Mouse (Mus musculus): ENCODE data around the gene Id2. TPM values are rescaled to one million over a fixed set of nuclear protein-coding genes. Genes with fewer than 3 reads are reported as not detected.
A peak's percentile ranks its signal among the peaks of the same experiment; 100 is the strongest.

Id2 gene
- total RNA-seq, 2 experiments from 2014 or later: 7.7 to 25.9 TPM

DNA sequence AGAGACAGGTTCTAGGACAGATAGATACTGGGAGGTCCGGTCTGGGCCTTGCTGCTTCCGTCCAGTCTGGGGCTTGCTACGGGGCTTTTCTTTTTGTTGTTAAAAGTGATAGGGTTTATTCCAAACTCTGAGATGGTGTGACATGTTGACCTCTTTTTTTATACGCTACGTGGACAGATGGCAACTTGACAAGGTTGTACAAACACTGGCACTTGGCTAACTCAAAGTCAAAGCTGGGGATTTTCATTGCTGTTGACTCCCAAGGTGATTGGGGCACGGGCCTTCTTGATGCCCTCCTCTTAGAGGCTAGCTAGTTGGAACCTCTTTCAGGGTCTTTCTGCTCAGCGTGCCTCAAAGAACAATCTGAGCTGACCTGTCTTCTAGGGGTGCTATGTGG lies 13.7 kb upstream of the Id2 start:
- ATAC-seq (replicated peaks; ENCODE audit: low FRiP score, low TSS enrichment, poor library complexity, severe bottlenecking): no peak

DNA sequence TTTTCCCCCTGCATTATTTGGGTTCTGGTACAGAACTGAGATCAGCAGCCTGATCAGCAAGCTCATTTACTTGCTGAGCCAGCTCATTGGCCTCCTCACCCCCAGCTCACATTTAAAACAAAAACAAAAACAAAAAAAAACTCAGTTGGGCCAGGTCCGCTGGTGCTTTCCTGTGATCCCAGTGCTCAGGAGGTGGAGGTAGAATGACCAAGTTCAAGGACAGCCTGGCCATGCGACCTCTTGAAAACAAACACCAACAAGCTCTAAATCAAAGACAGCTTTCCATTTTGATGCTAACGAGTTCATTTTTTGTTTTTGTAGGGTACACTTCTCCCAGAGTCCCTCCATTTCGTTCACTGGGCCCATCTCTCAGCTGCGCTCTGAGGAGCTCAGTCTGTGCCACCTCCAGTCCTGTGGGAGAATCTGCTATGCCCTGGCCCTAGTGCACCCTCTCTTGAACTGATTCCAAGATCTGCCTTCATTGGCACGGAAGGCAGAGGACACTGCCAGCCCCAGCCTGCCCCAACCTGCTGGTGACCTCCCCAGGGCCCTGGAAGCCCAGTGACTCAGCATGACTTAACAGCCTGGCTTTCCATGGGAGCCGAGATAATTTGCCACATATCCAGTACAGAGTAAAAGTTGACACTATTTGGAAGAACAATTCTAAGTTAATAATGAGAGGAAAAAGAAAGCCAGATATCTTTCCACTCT lies 13.2 kb upstream of the Id2 start:
- ATAC-seq (replicated peaks; ENCODE audit: low FRiP score, low TSS enrichment, poor library complexity, severe bottlenecking): no peak

DNA sequence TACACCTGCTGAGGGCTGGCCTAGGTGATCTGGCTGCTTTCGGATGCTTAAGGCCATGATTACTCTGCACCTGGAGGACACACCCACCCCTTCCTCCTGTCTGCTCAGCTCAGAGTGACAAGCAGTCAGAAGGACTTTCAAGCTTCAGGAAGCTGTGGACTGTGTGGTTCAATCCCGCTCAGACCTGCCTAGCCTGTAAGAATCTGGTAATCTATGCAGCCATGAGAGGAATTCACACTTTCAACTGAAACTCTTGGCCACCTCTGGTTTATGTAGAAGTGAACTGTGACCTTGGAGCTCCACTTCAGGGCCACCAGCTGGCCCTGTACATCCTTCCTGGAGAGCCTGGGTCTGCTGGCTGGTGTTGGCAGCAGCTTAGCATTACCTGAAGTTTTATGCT lies 11.9 kb upstream of the Id2 start:
- no peak for ATAC-seq (replicated peaks; ENCODE audit: low FRiP score, low TSS enrichment, poor library complexity, severe bottlenecking)

DNA sequence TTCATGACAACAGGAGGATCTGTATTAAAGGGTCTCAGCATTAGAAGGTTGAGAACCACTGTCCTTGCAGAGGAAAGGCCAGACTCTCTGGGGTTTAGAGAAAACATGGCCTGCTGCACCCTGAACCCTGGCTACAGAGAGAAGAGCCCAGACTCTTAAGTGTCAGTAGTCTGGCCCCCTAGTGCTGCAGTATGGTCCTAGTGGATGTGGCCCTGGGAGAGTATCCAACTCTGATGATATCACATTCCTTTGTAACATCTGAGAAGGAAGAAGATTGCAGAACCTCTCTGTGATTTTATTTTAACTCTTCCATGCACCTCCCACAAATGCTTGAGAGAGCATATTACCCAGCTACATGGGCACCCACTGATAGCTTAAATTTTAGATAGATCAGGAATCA lies 7.6 kb upstream of the Id2 start:
- no peak for ATAC-seq (replicated peaks; ENCODE audit: low FRiP score, low TSS enrichment, poor library complexity, severe bottlenecking)

DNA sequence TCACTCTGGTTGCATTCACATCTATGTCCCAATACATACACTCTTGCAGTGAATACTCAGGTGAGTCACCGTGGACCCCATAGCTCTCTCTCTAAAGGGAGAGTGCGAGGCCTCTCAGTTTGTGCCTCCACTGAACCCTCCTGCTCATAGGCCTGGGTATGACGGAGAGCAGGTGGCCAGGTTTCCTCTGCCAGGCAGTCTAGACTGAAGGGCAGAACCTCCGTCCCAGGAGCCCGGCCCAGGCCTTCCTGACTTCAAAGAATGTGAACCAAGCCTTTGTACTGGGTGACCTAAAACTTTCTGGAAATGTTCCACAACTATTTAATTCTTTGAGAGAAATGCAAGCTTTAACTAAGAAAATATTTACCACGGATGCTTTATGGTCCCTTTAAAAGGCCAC lies 7.0 kb upstream of the Id2 start:
- ATAC-seq (replicated peaks; ENCODE audit: low FRiP score, low TSS enrichment, poor library complexity, severe bottlenecking): no peak

DNA sequence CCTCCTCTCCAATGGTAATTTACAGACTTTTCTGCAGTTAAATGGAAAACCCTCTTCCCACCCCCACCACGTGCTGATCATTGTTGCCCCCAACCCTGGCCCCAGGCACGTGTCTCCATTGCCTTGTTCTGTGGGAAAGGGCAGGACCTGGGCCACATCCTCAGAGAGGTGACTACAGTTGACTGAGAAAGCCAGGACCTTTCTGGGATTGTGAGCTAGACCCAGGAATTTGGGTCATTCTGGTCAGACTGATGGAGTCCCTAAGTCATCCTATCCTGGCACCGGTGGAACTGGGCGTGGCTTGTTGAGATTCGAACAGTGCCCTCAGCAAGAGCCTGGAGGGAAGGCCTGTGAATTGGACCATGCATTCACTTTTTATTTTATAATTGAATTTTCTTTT lies 4.4 kb upstream of the Id2 start:
- no peak for ATAC-seq (replicated peaks; ENCODE audit: low FRiP score, low TSS enrichment, poor library complexity, severe bottlenecking)

DNA sequence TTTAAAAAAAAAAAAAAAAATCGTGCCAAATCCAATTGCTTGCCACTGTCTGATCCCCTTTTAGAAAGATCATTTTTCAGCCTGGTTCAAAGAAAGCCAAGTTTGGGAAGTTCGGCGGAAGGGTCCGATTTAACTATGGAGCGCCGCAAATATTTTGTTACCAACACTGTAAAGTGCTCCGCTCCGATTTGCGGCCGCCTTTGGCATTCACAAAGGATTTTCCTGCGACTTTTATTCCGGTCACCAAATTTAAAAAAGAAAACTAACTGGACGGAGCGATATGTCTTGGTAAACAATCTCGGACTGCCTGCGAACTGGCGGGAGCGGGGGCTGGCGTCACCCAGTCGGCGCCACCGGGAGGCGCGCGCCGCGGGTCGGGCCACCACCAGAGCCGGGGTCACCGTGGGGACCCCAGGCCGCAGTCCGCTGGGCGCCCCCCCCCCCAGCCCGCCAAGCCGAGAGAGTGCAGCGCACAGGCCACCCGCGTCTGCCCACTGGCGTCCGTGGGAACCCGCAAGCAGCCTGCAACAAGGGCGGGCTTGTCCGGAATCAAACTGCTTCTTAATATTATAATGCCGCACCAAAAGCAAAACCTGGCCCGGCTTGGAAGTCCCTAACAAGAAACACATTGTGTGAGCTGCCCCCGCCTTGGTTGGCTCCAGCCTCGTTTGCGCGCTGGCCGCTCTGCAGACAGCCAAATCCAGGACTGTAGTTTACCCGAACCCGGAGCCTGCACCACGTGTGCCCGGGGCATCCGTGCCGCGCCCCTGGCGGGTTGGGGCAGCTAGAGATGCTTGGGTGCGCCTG lies 3.7 kb upstream of the Id2 start:
- no peak for ATAC-seq (replicated peaks; ENCODE audit: low FRiP score, low TSS enrichment, poor library complexity, severe bottlenecking)

DNA sequence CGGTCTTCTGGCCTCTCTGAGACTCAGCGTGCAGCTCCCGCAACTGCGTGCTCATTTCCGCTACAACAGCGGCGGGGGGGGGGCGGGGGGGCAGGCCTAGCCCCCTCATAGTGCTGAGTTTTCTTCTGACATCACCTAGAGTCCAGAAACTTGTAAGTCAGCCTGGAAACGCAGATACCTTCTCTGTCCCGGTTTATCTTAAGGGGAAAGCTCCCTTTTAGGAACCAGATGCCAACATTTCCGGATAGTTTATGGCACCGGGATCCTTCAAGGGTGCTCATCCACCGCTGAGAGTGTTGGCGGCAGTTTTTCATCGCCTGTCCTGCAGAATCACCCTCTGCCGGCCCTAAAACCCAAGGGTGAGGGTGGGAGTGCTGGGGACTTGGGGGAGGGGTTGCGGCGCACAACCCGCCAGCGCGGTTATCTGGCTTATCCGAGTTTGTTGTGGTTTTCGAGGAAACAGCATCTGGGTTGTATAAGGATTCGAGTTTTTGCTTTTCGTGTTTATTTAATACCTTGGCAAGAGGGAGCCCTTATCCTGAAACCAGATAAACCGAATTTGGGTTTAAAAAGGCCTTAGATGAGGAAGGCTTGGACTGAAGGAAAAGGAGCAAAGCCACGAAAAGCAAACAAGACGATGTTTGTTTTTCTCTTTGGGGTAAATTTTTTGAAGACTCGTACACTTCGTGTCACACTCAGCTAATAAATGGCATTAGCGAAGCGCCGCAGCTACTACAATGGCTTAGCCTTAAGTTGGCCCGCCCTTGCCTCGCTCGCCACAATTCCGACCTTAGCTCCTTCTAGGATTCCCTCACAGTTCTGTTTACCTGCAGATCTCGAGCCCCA lies 2.8 kb upstream of the Id2 start:
- no peak for ATAC-seq (replicated peaks; ENCODE audit: low FRiP score, low TSS enrichment, poor library complexity, severe bottlenecking)

DNA sequence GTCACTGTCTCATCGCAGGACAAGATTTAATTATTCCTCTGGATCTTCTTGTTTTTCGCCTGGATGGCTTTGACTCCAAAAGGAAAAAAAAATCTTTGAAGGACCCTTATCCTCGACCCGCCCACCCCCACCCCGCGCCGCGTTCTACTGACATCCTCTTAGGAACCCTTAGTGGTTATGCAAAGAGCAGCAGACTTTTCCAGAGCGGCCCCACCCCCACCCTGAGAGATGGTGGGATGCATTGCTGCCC lies 2.3 kb upstream of the Id2 start:
- no peak for ATAC-seq (replicated peaks; ENCODE audit: low FRiP score, low TSS enrichment, poor library complexity, severe bottlenecking)

DNA sequence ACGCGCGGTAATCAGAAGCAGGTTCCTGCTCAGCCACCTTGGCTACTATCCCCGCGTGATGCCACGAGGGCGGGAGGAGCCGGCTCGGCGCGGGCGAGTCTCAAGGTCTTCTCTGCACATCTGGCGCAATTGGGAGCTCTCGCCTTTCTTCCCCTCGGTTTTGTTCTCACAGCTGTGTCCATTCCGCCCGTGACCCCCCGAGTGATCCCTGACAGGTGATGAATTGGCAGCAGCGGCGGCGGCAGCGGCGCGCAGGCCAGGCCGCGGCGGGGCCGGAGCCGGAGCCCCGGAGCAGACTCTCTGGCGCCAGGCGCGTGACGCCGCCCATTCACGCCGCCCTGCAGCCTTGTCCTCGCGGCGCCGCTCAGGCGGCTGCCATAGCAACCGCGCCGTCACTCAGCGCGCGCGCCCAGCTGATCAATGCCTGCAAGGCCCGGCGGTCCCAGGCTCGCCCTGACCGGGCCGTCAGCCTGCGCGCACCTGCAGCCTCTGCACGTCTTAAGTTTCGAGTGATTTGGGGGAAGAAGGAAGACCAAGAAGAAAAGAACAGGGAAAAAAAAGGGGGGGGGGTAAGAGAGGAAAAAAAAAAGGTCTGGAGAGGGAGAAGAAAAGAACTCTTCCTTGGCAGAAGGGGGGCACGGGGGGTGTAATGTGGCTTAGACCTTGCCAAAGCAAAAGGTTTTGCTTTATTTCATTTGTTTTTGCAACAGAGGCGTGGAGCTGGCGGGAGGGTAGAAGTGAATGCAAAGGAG lies 1.8 kb upstream of the Id2 start:
- ATAC-seq (replicated peaks; ENCODE audit: low FRiP score, low TSS enrichment, poor library complexity, severe bottlenecking): peak; percentile 46

DNA sequence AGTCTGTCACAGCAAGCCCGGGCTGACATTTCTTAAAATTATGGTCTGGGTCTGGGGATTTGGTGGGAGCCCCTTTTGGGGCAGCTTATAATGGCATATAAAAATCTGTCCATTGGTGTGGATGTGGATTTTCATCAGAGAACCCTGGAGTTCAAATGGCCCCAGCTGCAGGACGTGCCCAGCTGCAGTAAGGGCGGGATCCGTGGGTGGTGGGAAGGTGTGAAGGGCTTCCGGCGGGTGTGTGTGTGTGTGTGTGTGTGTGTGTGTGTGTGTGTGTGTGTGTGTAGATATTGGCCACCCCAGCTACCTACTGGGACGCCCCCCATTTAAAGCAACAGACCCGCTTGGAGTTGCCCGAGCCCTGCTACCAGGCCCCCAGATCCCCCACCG lies 1.2 kb upstream of the Id2 start:
- no peak for ATAC-seq (replicated peaks; ENCODE audit: low FRiP score, low TSS enrichment, poor library complexity, severe bottlenecking)

DNA sequence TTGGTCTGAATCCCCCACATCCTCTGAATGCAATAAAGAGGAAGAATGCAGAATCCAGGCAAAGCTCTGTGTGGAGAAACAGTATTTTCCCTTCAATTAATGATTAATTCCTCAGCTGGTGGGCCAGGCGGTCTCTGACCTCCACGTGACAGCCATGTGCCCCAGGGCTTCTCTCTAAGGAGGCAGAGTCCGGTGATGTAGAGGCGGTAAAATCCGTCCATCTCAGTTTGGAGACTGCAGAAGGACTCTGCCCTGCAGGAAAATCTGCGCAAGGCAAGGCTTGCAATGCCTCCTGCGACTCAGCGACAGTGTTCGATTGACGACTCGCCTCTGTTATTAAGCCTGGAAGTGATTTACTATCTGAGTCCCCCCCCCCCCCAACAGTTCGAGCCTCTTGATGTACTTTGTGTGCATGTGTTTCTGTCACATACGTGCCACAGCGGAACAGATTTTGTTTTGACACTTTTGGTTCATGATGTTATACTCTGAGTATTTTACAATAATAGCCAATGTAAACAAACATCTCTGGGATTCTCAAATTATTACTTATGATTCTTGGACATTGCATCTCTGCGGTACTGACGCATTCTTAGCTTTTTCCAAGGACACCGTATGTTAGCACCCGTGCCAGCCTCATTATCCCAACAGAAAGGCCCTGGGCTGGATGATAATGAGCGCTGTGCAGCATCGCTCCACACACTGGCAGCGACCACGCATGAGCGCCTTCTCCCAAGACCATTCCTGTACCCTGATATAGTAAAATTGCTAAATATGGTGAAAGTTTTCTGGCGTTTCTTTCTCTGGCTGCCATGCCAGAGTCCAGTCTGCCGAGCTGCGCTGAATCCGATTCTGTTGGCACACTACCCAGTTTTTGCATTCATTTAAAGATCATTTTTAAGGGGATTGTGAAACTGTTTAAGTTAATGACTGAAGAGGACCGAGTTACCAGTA lies 545 bp upstream of the Id2 start:
- no peak for ATAC-seq (replicated peaks; ENCODE audit: low FRiP score, low TSS enrichment, poor library complexity, severe bottlenecking)

DNA sequence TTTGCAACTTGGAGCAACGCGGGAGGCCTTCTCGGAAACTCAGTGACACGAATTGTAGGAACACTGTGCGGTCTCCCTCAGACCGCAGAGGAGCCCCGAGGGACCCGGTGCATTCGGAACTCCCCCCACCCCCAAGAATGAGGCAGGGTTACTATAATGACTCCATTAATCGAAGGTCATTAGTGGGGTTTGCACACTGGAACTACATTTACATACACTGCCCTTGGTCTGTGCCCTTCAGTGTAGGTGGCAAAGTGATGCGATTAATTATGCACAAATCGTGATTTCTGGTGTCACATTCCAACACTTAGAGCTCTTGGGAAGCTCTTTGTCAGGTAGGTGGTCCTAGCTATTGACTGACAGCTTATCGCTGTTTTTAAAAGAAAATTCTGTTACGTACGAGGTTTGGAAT lies 294 bp downstream of the Id2 start:
- ATAC-seq (replicated peaks; ENCODE audit: low FRiP score, low TSS enrichment, poor library complexity, severe bottlenecking): no peak

DNA sequence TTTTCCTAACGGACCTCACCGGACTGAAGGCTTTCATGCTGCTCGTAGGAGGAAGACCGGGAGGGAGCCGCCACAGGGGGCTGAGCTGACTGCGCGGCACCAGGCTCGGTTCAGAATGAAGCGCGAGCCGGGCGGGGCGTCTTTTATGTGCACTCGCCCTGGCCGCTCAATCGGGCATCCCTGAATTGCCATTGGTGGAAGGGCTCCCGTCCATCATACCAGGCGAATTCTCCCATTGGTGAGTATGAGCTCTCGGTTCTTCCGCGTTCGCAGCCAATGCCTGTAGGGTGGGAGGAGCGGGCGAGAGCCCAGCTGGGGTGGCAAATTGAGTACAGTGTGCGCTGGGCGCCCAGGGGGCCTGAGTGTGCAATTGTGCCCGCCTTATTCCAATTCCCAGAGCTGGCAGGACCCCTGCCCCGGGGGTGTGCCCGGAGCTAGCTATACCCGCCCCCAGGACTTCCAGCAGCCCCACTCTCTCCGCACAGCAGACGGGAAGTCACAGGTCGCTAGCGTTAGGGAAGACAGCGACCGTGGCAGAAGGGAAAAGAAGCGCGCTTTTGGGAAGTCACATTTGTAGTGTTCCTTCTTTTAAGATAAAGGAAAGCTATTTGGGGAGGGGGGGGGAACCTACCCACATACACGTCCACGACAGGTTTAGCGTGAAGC lies 833 bp downstream of the Id2 start:
- peak; percentile 95 for ATAC-seq (replicated peaks; ENCODE audit: low FRiP score, low TSS enrichment, poor library complexity, severe bottlenecking)

DNA sequence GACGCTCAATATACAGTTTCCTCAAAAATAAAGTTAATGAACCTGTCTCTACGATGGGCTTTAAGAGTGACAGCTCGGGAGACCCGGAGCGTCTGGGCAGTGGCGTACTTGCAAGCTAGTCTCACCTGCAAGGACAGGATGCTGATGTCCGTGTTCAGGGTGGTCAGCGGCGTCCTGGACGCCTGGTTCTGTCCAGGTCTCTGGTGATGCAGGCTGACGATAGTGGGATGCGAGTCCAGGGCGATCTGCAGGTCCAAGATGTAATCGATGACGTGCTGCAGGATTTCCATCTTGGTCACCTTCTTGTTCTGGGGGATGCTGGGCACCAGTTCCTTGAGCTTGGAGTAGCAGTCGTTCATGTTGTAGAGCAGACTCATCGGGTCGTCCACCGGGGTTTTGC lies 1.4 kb downstream of the Id2 start:
- 0 out of 2 replicates have a peak, but pooled peaks have one; percentile 1 for ATAC-seq (replicated peaks; ENCODE audit: low FRiP score, low TSS enrichment, poor library complexity, severe bottlenecking)

DNA sequence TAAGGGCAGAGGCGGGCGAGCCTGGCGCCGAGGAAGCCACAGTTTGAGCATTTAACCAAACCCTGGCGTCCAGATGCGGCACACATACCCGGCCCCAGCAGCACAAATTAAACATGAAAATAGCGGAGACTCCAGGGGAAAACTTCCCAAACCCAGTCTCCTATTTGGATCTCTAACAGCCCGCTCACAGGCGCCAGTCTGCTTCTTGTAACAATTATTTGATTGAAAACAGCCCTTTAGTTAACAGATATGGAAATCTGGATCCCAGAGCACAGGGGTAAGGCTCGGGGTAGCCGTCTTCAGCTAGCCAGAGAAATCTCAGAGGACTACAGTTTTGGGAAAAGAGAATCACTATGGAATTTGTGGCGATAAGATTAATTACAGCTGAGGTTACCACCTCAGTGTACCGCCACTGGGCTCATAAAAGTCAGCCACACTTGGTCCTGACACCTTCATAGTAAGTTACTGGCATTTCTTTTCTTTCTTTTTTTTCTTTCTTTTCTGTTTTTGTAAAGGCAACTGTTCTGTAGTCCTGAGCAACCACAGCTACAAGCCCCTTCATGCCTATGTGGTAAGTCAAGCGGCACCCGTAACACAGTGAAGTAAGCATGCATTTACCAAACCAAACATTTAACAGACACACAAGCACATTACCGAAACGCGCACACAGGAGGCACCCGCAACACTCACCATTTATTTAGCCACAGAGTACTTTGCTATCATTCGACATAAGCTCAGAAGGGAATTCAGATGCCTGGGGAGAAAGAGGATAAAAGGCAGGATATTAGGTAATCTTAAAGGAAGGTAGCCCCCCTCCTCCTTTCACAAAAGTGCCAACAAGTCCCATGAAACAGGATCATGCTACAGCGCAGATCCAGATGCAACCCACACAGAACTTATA lies 2.1 kb downstream of the Id2 start:
- no peak for ATAC-seq (replicated peaks; ENCODE audit: low FRiP score, low TSS enrichment, poor library complexity, severe bottlenecking)

DNA sequence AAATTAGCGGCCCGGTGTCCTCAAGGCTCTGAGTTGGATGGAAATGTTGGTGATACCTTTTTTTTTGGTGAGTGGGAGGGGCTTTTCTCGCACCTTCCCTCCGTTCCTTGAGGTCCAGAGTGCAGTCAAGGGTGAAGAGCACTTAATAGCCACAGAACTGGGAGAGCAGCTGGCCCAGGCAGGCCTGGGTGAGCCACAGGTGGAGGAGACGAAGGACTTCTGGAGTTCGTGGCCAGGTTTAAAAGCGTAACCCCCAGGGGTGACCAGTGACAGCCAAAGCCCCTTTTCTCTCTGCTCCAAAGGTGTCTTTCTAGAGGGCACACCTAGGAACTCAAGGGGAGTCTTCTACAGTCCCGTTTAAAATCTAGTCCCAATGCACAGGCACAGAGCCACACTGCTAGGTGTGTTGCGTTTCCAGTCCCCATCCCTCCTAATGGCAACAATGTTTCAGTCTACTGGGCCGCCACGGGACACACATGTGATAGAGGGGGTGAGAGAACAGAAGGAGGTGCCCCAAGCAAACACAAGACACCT lies 3.6 kb downstream of the Id2 start:
- ATAC-seq (replicated peaks; ENCODE audit: low FRiP score, low TSS enrichment, poor library complexity, severe bottlenecking): no peak

Measured in megakaryocyte-erythroid progenitor cell, adult 5-6 weeks (primary cell).